Mouse (Mus musculus): ENCODE measurements around the gene Ggta1.

Ggta1 gene

DNA sequence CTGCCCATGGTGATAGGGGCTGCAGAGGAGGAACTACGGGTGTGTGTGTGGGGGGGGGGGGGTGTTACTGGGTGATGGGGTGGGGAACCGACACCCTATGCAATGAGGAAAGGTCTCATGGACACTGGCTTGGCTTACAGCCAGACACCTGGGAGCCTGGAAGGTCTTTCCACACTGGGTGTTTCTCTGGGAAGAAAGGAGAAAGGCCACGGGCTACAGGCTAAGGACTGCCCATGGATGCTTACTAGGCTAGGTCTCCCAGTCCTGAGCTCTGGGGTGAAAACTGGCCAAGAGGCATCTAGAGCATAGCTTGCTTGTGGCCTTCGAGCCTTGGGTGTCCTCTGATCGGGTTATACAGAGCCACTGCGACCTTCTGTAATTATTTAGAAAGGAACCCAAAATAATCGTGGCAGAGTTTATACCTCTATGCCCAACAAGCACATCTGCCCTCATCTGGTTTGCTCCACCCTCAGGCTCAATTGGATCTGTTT, at the start of gene Ggta1:
Gene Ggta1 (minus strand): TSS at position 441 of the 491 bp plus-strand sequence.
- no peak for DNase-seq (ENCODE audit: low spot score)

DNA sequence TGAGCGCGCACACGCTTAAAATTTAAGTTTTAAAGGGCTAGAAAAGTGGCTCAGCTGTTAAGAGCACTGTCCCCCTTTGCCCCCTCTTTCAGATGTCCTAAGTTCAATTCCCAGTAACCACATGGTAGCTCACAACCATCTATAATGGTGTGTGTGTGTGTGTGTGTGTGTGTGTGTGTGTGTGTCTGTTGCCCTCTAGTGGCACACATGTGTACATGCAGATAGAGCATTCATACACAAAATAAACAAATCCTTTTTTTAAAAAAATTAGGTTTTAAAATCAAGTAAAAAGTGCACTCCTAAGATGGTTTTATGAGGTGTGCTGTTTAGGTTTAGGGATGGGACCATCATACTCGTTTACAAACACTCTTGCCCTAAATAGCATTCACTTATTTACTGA, 49.2 kb upstream of the Ggta1 start:
- DNase-seq (ENCODE audit: low spot score), result no peak

DNA sequence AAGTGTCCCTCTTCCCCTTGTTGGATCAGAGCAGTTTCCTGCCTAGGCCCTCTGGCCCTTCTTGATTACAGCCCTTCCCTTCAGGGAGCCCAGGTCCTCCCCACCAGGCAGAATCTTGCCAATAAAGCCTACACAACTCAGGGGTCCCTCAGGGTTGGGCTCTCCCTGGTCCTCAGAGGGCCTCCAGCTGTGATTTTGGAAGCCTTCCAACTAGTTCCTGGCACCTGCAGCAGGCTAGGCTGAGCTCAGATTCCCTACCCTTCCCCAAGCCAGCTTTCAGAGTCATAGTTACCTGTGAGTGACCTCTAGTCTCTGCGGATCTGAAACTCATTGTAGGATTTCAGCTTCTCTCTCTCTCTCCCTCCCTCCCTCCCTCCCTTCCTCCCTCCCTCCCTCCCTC, 47.9 kb upstream of the Ggta1 start:
- DNase-seq (ENCODE audit: low spot score), result no peak

DNA sequence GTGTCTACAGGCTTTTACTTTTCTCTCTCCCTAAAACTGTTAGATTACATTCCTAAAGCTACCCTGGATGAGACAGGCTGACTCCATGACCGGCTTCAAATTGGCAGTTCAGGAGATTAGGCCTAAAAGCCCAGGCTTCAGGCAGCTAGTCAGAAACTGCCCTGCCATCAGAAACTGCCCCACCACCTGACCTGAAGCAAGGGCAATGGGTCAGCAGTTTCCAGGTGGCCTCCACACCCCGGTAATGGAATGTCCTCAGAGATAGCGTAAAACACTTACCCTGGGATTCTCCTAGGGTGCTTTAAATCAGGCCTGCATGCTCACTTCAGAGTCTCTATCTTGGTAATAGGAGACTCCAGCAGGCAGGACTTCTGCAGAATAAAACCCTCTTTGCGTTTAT, 46.9 kb upstream of the Ggta1 start:
- no peak for DNase-seq (ENCODE audit: low spot score)

DNA sequence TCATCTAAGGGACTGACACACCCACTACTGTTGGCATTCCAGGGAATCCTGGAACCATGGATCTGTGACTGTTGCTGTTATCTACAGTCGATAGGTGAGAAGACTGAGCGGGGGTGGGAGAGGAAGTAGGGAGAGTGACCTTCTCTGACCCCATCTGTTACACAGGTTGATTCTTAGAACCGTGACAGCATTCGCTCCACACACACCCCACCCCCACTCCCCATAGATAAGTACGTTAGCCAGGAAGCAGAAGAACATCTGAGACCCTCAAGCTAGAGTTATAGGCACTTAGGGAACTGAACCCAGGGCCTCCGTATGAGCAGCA, 46.3 kb upstream of the Ggta1 start:
- DNase-seq (ENCODE audit: low spot score), result no peak

DNA sequence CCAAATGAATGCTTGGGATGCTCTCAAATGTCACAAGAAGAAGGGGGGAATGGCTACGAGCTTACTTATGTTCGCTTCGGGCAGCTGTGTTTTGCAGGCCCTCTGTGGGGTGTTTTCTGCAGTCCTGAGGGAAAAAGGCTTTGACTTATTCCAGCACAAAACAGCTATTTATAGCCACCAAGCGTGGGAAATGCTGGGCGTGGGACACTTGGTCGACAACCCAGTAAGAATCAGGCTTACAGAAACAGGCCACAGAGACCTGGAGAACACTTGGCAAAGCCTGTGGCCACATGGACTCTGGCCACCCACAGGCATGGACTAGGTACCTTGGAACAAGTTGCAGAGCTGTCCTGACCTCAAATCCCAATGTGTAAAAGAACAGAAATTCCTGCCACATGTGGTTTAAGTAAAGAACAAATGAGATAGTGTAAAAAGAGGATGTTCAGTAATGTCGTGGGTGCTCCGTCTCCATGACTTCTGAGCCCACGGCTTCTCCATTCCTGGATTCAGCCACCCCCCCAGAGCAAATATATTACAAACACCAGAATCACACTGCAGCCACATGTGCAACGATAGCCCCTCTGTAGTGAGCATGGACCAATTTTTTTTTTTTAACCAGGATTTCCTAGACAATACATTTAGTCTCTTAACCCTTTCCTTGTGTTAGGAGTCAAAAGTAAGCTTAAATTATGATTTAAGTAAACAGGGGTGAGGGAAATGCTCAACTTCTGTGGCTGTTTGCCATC, 45.7 kb upstream of the Ggta1 start:
- DNase-seq (ENCODE audit: low spot score), result no peak

DNA sequence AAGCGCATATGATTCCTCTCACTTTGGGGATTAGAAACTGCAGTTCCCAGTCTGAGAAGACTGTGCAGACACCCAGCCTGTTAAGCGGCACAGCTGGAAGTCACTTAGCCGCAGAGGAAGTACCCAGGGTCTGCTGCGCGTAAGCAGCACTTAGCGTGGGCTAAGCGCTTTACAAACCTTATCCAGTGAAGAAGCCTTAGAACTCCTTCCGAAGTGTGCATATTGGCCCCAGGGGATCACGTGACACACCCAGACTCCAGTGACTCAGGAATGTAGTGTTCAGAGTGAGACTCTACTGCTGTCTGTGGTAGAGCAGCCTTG, 44.1 kb upstream of the Ggta1 start:
- peak; percentile 64 for DNase-seq (ENCODE audit: low spot score)

DNA sequence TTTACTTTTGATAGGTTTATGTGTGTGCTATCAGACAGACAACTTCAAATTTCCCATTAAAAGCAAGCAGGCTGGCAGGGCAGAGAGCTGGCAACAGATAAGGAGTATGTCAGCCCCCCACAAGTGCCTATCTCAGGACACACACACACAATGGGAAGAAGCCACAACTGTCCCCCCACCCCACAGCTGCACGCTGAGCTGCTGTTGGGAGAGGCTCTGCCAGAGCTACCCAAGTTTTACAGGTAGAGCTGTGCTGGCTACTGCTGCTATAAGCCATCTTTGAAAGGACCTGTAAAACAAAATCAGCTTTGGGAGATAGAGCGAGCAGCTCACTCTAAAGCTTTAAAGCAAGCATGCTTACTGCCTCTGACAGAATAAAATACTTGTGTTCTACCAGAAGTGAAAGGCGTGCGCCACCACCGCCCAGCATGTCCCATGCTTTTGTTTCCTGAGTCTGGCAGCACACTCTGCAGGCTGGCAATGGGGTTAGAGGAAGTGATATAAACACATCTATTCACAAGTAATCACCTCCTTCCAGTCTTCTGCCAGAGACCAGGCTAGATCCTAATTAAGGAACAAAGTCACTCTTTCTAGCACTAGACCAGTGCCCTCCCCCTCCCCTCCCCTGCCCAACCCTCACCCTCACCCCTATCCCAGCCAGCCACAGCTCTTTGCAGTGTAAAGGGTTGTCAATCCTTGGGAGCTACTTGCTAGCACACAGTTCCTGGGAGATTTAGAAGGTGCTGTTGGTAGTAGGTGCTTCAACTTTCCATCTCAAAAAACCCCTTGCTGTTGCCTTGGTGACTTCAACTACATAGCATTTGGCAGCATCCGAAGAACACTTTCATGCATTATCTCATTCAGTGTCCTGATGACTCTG, 43.5 kb upstream of the Ggta1 start:
- peak; percentile 37 for DNase-seq (ENCODE audit: low spot score)

DNA sequence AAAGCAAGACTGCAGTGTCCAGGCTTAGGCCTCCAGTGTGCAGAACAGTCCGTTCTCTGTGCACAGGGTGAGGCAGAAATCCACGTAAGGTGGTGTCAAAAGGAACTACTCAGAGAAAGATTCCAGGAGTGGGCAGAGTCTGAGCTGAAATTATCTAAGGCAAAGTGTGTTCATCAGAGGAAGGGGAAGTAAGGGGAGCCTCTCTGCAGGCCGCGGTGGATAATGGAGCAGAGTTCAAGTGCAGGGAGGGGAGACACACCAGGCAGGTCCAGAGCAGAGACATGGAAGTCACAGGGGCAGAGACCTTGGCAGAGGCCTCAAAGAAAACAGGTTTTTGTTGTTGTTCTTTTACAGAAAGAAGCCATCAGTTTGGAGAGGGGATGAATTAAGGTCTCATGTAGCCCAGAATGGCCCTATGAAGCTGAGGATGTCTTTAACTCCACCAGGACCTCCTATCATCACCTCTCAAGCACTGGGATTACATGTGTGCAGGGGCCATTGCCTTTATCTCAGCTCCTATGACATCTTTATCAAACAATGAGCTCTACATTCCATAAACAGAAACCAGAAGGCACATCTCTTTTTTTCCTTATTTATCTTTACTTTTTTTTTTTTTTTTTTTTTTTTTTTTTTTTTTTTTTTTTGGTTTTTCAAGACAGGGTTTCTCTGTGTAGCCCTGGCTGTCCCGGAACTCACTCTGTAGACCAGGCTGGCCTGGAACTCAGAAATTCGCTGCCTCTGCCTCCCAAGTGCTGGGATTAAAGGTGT, 42.7 kb upstream of the Ggta1 start:
- DNase-seq (ENCODE audit: low spot score), result no peak

DNA sequence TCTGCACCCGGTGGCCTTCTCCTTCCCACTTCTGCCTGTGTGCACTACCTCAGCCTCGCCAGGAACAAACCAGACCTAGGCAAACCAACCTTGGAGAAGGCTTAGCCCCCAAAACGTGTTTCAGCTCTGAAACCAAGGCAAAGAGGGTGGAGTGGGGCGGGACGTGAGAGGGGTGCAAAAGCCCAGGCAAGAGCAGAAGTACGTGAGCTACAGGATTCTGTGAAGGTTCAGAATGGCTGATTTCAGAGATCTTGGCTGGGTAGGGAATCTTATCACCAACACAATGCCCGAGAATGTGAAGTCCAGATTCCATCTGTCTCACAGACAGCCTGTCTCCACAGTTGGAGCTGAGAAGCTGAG, 41.4 kb upstream of the Ggta1 start:
- DNase-seq (ENCODE audit: low spot score), result no peak

DNA sequence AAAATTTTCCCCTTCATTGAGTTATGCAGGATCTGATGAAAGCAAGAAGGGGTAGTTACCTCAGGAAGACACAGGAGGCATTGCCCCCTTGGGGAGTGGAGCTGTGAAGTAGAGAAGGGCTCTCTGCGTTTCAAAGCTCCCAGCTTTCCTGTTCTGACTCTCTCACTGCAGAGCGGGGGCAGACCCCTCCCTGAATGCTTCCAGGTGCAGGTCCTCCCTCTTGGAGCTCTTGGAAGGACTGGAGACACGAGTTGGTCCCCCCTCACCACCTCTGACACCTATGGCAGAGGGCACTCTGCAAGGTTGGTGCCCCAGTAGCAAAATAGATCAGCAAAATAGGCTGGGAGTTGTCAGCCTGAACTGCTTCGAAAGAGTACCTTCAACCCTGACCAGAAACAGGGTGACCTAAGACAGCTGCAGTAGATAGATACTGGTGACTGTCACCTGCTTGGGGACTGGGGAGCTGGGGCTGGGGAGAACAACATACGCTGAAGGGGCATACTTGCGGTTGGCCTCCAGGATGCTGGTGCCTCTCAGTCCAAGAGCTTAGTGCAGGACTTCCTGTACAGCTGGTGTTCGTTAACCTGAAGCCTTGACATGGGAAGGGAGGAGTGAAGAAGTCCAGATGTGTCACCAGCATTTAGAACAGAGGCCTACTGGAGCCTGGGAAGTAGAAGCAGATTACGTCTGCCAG, 40.8 kb upstream of the Ggta1 start:
- peak; percentile 11 for DNase-seq (ENCODE audit: low spot score)

DNA sequence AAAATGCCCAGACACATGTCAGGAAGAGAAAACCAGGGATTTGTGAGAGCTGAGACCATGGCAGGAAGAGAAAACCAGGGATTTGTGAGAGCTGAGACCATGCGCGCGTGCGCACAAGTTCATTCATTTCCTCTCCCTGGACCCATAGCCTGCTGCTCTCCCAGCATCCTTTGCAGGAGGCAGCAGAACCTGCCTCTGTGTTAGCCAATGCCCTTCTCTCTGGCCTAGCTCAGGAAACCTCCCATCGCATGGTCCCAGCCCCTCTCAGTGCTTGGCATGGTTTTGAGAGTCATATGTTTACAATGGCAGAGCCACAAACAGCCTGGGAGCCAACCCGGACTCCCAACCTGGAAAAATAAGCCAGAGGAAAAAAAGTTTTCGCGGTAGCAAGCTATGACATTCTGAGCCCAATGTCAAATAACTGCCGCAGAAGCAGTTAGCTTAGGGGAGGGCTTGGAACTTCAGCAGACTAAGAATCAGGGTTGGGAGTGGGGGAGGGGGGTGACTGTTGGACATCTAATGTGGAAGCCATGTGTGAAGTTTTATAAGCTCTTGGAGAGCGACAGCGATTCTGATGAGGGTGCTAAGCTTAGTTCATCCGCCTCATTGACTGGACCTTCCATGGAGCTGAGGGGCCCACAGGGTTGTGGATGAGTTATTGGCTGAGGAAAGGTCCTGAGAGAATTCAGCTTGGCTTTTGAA, 40.1 kb upstream of the Ggta1 start:
- no peak for DNase-seq (ENCODE audit: low spot score)

DNA sequence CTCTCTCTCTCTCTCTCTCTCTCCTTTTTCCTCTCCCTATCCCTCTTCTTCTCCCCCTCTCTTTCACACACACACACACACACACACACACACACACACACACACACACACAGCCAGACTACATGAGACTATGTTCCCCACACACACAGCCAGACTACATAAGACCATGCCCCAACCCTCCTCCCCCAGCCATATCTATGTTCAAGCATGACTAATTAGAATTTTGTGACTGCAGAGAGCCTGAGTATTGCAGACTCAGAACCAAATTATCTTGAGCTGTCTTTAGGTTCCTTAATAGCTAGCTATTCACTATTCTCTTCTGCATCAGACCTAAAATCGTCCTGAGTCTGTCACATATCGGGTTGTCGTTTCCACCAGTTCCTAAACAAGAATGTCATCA, 39.5 kb upstream of the Ggta1 start:
- no peak for DNase-seq (ENCODE audit: low spot score)

DNA sequence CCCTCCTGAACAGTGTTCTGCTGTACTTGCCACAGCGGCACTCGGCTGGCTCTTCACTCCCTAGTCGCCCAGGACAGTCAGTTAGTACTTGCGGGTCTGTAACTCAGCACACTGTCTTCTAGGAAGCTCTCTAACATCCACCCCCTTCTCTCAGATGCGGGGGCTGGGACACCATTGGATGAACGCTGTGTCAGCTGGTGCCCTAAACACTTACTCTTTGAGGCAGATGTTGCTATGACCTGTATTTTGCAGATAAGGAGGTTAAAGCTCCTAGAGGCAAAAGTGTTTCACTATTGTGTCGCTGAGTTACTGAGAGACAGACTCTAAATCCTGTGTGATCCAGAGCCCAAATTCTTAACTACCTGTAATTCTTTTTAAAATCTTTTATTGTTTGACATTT, 36.4 kb upstream of the Ggta1 start:
- no peak for DNase-seq (ENCODE audit: low spot score)

DNA sequence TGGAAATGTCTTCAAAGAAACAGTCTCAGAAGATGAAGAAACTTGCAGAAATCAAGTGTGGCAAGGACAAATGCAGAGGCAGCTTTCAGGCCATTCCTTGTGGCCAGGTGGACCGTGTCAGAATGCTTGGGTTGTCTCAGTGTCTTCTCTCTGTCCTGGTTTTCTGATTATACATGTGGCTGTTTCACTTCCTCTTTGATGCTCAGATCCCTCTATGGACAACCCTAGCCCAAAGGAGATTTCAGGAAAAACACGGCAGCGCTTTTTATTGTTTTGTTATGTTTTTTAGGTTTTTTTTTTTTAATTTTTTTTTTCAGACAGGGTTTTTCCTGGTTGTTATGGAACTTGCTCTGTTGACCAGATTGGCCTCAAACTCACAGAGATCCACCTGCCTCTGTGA, 35.9 kb upstream of the Ggta1 start:
- no peak for DNase-seq (ENCODE audit: low spot score)

DNA sequence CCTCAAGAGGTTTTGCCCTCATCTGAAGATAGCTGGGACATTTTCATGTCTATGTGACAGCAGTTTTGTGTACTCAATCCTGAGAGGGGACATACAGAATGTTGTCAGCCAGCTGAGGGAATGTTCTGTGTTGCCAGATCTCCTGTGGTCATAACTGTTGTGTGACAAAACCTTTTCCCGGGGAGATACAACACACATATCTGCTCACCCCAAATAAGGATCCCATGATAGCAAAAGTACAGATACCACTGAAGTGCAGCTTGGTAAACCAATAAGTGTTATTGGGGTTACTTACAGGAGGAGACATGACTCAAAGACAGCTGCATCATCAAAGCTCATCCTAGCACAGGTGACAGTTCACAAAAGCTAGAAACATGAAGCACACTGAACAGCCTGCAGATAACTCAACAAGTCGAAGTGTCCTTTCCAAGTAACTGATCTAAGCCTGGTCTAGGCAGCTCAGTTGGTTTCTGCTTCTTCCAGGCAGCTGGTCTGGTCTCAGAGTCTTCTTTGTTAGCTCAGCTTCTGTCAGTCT, 34.7 kb upstream of the Ggta1 start:
- no peak for DNase-seq (ENCODE audit: low spot score)

DNA sequence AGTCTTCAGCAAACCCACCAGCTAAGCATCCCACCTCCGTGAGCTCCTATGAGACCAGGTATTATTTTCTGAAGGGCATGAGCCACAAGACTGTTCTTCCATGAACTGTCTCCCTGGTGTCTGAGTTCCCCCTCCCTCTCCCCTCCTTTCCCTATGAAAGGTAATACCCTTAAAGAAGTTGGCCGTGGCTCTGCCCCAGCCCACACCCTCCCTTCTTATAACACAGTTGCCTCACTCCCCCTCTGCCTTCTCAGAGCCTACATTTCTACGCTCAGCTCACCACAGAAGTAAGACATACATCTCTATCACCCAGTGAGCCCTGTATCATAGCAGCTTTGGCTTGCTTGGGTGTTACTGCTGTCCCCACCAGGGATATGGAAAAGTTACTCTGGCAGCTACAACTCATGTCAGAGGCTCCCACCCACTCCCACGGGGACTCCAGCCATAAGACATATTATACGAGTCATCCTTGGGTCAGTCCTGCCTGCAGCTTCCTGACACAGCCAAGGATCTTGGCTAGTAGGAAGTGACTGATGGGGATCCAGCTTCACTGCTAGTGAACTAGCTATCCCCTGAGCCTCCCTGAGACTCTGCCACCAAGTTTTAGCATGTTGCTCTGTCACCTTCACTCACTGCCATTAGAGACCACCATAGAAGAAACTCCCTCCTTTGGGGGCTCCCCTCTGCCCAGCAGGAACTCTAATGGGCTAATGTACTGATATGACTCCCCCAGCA, 33.4 kb upstream of the Ggta1 start:
- no peak for DNase-seq (ENCODE audit: low spot score)

DNA sequence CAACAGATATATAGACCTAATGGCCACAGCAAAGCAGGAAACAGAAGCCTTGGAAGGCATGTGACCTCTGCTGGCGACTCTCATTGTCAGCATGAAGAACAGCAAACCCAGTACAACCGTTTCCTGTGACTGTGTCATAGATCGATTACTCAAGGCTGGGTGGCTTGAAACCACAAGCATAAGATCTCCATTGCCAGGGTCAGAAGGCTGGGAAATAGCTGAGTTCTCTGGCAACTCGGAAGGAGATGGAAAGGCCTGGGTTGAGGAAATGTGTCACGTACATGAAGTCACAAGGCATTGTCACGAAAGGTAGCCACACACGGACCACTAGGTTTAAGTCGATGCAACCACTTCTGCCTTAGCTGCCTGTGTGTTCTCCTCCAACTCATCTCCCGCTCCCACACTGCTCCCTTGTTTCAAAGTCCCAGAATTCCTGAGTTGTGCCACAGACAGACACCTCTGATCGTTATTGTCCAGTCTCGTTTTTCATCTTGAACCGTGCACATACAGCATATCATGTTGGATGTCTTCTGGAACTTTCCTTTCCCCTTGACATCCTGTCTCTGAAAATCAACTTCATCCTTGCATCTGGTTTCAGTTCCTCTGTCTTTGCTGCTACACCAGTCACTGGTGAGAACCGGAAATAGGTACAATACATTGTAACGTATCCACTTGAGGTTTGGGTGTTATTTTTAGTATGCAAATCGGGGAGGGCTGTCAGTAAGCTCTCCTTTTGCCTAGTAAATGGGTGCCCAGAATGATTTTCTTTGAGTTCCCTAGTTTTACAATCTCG, 32.7 kb upstream of the Ggta1 start:
- DNase-seq (ENCODE audit: low spot score), result peak; percentile 73

DNA sequence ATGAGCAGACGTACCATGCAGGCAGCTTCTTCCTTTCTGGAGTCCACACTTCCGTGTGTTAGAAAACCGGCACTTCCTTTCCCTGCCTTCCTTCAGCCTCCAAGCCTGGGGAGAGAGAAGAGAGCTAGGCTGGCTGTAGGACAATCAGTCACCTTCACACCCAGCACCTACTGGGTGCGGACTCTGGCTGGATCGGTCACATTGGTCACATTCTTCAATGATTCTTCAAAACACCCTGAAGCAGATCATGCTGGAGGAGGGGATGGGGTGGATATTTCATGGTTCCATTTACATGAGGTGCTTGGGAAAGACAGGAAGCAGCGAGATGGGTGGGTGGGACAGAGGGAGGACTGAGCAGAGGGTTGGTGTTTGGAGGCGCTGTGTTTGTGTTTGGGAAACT, 30.5 kb upstream of the Ggta1 start:
- no peak for DNase-seq (ENCODE audit: low spot score)

DNA sequence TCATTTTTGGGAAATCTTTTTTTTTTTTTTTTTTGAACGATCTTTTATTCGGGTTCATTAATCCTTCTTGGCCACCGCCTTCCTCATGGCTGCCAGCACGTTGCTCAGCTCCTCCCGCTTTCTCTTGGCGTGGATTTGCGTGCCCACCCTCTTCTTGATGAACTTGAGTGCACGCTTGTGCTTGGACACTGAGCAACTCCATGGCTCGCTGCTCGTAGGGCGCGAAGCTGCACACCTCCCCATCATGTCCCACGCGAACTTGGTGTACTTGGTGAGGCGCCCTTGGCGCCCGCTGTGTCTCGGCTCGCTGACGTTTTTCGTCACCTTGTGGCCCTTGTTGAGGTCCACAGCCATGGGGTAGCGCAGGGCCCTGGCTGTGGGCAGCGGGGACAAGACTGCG, 28.1 kb upstream of the Ggta1 start:
- no peak for DNase-seq (ENCODE audit: low spot score)
